ENCODE assay signal across 8 mouse cellular contexts in the genomic region with DNA sequence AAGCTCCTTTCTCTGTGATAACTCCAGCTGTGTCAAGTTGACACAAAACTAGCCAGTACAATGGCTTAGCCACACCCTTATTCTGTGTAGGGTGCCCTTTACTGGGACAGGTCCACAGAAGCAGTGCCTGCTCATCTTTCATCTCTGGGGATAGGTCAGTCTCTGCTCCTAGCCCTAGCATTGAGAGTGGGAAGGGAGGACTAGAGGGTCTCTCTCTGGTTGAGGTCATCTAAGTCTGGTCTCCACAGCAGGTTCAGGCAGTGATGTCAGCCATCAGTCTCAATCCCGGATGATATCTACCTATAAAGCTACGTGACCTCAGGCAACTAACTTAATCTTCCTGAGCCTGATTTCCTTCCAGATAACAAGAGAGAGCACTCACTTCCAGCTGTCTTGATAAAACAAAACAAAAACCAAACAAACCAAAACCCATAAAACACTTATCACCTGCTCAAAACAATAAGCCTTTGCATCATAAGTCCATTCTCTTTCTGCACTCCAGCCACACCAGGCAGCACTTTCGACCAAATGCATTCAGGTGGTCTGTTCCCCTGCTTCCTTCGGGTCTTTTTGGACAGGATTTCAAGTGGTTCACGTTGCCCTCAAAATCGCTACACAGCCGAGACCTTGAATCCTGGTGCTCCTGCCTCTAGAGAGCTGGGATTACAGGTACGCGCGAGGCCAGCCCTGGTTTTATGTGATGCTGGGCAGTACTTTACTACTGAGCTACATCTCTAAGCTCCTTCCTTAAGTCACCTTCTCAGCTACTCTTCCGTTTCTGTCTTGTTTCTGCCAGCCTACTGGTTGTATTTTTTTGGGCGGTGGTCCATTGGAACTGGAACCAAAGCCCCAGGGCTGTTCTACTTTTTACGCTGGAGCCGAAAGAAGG. TPM values are rescaled to one million over a fixed set of nuclear protein-coding genes. Genes with fewer than 3 reads are reported as not detected.
DNase-seq lines count a peak whose midpoint lies in the region; ATAC-seq and TF ChIP-seq lines count a peak whose summit lies in the region.

No protein-coding gene starts in this region.

- no peak for TF ChIP-seq CTCF in G1E (IDR thresholded peaks at IDR 0.05; ENCODE audit: low read depth, low read length)
- TF ChIP-seq CTCF in forebrain, postnatal 0 days (IDR thresholded peaks at IDR 0.05; ENCODE audit: low read depth) = no peak

- H3K27me3 ChIP-seq in heart, embryonic 15.5 days = no peaks in the 10 kb centered on the region
- peaks cover 4% of the 10 kb centered on the region; the same call in 1 of the 2 replicates for H3K27me3 ChIP-seq in G1E (ENCODE audit: insufficient read depth, low read length)
- H3K27me3 ChIP-seq in forebrain, postnatal 0 days (ENCODE audit: insufficient read depth, low read length) = no peaks in the 10 kb centered on the region

- peak overlapping the region; percentile 91 for H3K27ac ChIP-seq in heart, embryonic 15.5 days
- H3K27ac ChIP-seq in forebrain, postnatal 0 days (ENCODE audit: low read depth, low read length) = peak overlapping the region; percentile 66

- peak overlapping the region; percentile 48 for H3K4me3 ChIP-seq in heart, embryonic 15.5 days
- H3K4me3 ChIP-seq in G1E (ENCODE audit: low read depth, low read length) = peak overlapping the region; percentile 71
- H3K4me3 ChIP-seq in forebrain, postnatal 0 days (ENCODE audit: low read depth, low read length) = peak overlapping the region; percentile 61

- peaks cover 9% of the 10 kb centered on the region for H3K36me3 ChIP-seq in heart, embryonic 15.5 days
- H3K36me3 ChIP-seq in G1E (replicated peaks) = no peaks in the 10 kb centered on the region
- no peaks in the 10 kb centered on the region for H3K36me3 ChIP-seq in forebrain, postnatal 0 days (ENCODE audit: insufficient read depth)

- H3K9me3 ChIP-seq in heart, embryonic 15.5 days (replicated peaks) = no peaks in the 10 kb centered on the region
- H3K9me3 ChIP-seq in G1E (replicated peaks) = no peaks in the 10 kb centered on the region
- no peaks in the 10 kb centered on the region for H3K9me3 ChIP-seq in forebrain, postnatal 0 days (ENCODE audit: low read length)

- ATAC-seq in heart, embryonic 15.5 days (replicated peaks; ENCODE audit: insufficient number of reproducible peaks, insufficient read depth, low FRiP score, low read depth) = no peak; the same call in 1 of the 2 replicates
- ATAC-seq in G1E (ENCODE audit: extremely low read depth, insufficient number of reproducible peaks, low FRiP score, poor library complexity, severe bottlenecking) = no peak
- ATAC-seq in forebrain, postnatal 0 days = peak; percentile 51
- peak; percentile 21; the same call in 1 of the 2 replicates for ATAC-seq in megakaryocyte-erythroid progenitor cell, adult 5-6 weeks (replicated peaks; ENCODE audit: low FRiP score, low TSS enrichment, poor library complexity, severe bottlenecking)

- peak overlapping the region; percentile 68 for H3K4me2 ChIP-seq in heart, embryonic 15.5 days
- peak overlapping the region; percentile 89 for H3K4me2 ChIP-seq in forebrain, postnatal 0 days (ENCODE audit: low read depth)

- H3K4me1 ChIP-seq in heart, embryonic 15.5 days (replicated peaks) = peaks cover 20% of the 10 kb centered on the region
- H3K4me1 ChIP-seq in G1E (ENCODE audit: insufficient read depth, low read depth, low read length) = peaks cover 44% of the 10 kb centered on the region
- peaks cover 7% of the 10 kb centered on the region; the same call in 1 of the 2 replicates for H3K4me1 ChIP-seq in forebrain, postnatal 0 days (ENCODE audit: insufficient read depth)

- 7% methylated on average over 14 of the region's 14 CpGs for WGBS in heart, embryonic 15.5 days
- WGBS in forebrain, postnatal 0 days = 13% methylated on average over 14 of the region's 14 CpGs

- DNase-seq in heart, adult 18-20 months = no peak
- DNase-seq in G1E (ENCODE audit: low spot score) = no peak
- no peak for DNase-seq in forebrain, postnatal 0 days
- no peak for DNase-seq in cerebellum, adult 9-10 months
- no peak for DNase-seq in frontal cortex, postnatal 25 days (ENCODE audit: low spot score in 2 of 2)
- DNase-seq in MN1 (ENCODE audit: low spot score) = no peak

- peak overlapping the region; percentile 48 for H3K9ac ChIP-seq in heart, embryonic 15.5 days
- H3K9ac ChIP-seq in forebrain, postnatal 0 days = peak overlapping the region; percentile 68

RNA-seq across cellular contexts. Expression of a gene that starts 8.6 kb away (rescaled TPM):
- 17.7 and 17.9 TPM in 2 replicates for polyA plus RNA-seq in heart, embryonic 15.5 days (2015; fragmentation: Nextera tagmentation; extraction: Ambion mirVana)
- total RNA-seq in heart, adult 18-20 months (2021) = 1 to 10 TPM; 6.2 to 8.5 TPM
- total RNA-seq in G1E (2014; fragmentation: Nextera tagmentation) (2.6 and 2.8 TPM in 2 replicates), G1E (2017) (1.0 and 1.2 TPM in 2 replicates)
- polyA plus RNA-seq in G1E (2012) = 2.6 and 3.0 TPM in 2 replicates
- 13.3 and 15.2 TPM in 2 replicates for total RNA-seq in forebrain, postnatal 0 days (2014; rRNA removed)
- polyA plus RNA-seq in forebrain, postnatal 0 days (2015; fragmentation: Nextera tagmentation; extraction: Ambion mirVana) = 7.1 and 11.6 TPM in 2 replicates
- 2.0 TPM in 1 of 2 replicates, not detected in the other for total RNA-seq in megakaryocyte-erythroid progenitor cell, adult 5-6 weeks (2014; fragmentation: Nextera tagmentation)
- total RNA-seq in megakaryocyte-erythroid progenitor cell, adult 5-6 weeks (2017) = 0.33 TPM in 1 of 2 replicates, not detected in the other

RNA-seq across cellular contexts. Expression of a gene that starts 26.2 kb away (rescaled TPM):
- 5.6 and 7.1 TPM in 2 replicates for polyA plus RNA-seq in heart, embryonic 15.5 days (2015; fragmentation: Nextera tagmentation; extraction: Ambion mirVana)
- 1 to 10 TPM; 2.1 to 2.6 TPM for total RNA-seq in heart, adult 18-20 months (2021)
- total RNA-seq in G1E (2014; fragmentation: Nextera tagmentation) = 46.3 and 69.0 TPM in 2 replicates
- total RNA-seq in G1E (2017) = 23.2 and 26.0 TPM in 2 replicates
- 81.1 and 87.0 TPM in 2 replicates for polyA plus RNA-seq in G1E (2012)
- 9.1 and 10.2 TPM in 2 replicates for total RNA-seq in forebrain, postnatal 0 days (2014; rRNA removed)
- 6.4 and 8.0 TPM in 2 replicates for polyA plus RNA-seq in forebrain, postnatal 0 days (2015; fragmentation: Nextera tagmentation; extraction: Ambion mirVana)
- total RNA-seq in megakaryocyte-erythroid progenitor cell, adult 5-6 weeks (2014; fragmentation: Nextera tagmentation) = 31.4 and 38.4 TPM in 2 replicates
- total RNA-seq in megakaryocyte-erythroid progenitor cell, adult 5-6 weeks (2017) = 47.3 and 69.9 TPM in 2 replicates

RNA-seq across cellular contexts. Expression of a gene that starts 38.9 kb away (rescaled TPM):
- polyA plus RNA-seq in heart, embryonic 15.5 days (2015; fragmentation: Nextera tagmentation; extraction: Ambion mirVana) = 118 and 125 TPM in 2 replicates
- total RNA-seq in heart, adult 18-20 months (2021) = 100 to 1,000 TPM; 154 TPM
- total RNA-seq in G1E (2014; fragmentation: Nextera tagmentation) (65.3 and 70.0 TPM in 2 replicates), G1E (2017) (41.7 and 48.3 TPM in 2 replicates)
- polyA plus RNA-seq in G1E (2012) = 35.3 and 51.6 TPM in 2 replicates
- 52.2 and 54.5 TPM in 2 replicates for total RNA-seq in forebrain, postnatal 0 days (2014; rRNA removed)
- polyA plus RNA-seq in forebrain, postnatal 0 days (2015; fragmentation: Nextera tagmentation; extraction: Ambion mirVana) = 138 and 161 TPM in 2 replicates
- total RNA-seq in megakaryocyte-erythroid progenitor cell, adult 5-6 weeks (2014; fragmentation: Nextera tagmentation) = 76.0 and 100 TPM in 2 replicates
- total RNA-seq in megakaryocyte-erythroid progenitor cell, adult 5-6 weeks (2017) = 18.2 and 24.0 TPM in 2 replicates

RNA-seq across cellular contexts. Expression of a gene that starts 44.3 kb away (rescaled TPM):
- polyA plus RNA-seq in heart, embryonic 15.5 days (2015; fragmentation: Nextera tagmentation; extraction: Ambion mirVana) = 227 and 253 TPM in 2 replicates
- total RNA-seq in heart, adult 18-20 months (2021) = 100 to 1,000 TPM; 782 to 831 TPM
- total RNA-seq in G1E (2014; fragmentation: Nextera tagmentation) (5.9 and 8.6 TPM in 2 replicates), G1E (2017) (5.3 and 8.5 TPM in 2 replicates)
- polyA plus RNA-seq in G1E (2012) = 2.3 and 3.5 TPM in 2 replicates
- 55.0 and 55.9 TPM in 2 replicates for total RNA-seq in forebrain, postnatal 0 days (2014; rRNA removed)
- 18.8 and 23.4 TPM in 2 replicates for polyA plus RNA-seq in forebrain, postnatal 0 days (2015; fragmentation: Nextera tagmentation; extraction: Ambion mirVana)
- total RNA-seq in megakaryocyte-erythroid progenitor cell, adult 5-6 weeks (2014; fragmentation: Nextera tagmentation) = 2.3 and 9.7 TPM in 2 replicates
- 6.9 and 9.5 TPM in 2 replicates for total RNA-seq in megakaryocyte-erythroid progenitor cell, adult 5-6 weeks (2017)

RNA-seq across cellular contexts. Expression of a gene that starts 53.9 kb away (rescaled TPM):
- 14.7 and 20.7 TPM in 2 replicates for polyA plus RNA-seq in heart, embryonic 15.5 days (2015; fragmentation: Nextera tagmentation; extraction: Ambion mirVana)
- total RNA-seq in heart, adult 18-20 months (2021) = 1 to 10 TPM; 7.7 to 9.7 TPM
- total RNA-seq in G1E (2014; fragmentation: Nextera tagmentation) (0.30 TPM in 1 of 2 replicates, not detected in the other), G1E (2017) (0.05 and 0.12 TPM in 2 replicates)
- polyA plus RNA-seq in G1E (2012) = 0.03 and 0.04 TPM in 2 replicates
- total RNA-seq in forebrain, postnatal 0 days (2014; rRNA removed) = 5.5 and 6.5 TPM in 2 replicates
- polyA plus RNA-seq in forebrain, postnatal 0 days (2015; fragmentation: Nextera tagmentation; extraction: Ambion mirVana) = 3.0 and 3.6 TPM in 2 replicates
- not detected in 2 replicates for total RNA-seq in megakaryocyte-erythroid progenitor cell, adult 5-6 weeks (2014; fragmentation: Nextera tagmentation)
- 0.38 and 0.65 TPM in 2 replicates for total RNA-seq in megakaryocyte-erythroid progenitor cell, adult 5-6 weeks (2017)

Comparison
In these comparisons a context has a peak if more than half of its experiments do, and no peak if none do; other contexts are left out.
1. ATAC-seq: peak in forebrain, postnatal 0 days (single experiment) and megakaryocyte-erythroid progenitor cell, adult 5-6 weeks (single experiment); none in heart, embryonic 15.5 days (single experiment) and G1E (single experiment).
2. Peak in every context shown above with its lines, with median percentiles within 50 percentile points of each other: H3K4me3 ChIP-seq.